Mouse (Mus musculus) B cell, adult 2 months (primary cell): ENCODE results near the gene 1700001C19Rik.

Experiments
- DNase-seq, 2 experiments: peaks; one replicate each; pipeline ENCODE4 v3.0.0; 2022

The 1700001C19Rik gene

DNA sequence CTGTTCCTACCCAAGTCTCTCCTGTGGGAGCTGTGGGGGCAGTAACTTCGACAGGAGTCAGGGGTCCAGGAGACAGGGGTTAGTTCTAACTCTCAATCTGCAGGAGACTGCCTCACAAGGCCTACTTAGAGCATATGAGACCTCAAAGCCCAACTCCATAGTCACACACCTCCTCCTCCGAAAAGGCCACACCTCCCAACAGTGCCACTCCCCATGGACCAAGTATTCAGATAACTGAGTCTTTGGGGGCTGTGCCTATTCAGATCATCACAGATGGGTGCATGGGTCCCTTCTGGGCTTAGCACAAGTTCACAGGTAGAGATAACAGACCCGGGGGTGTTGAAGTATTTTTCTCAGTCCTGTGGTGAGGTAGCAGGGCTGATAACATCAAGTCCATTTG lies 24.5 kb upstream of the 1700001C19Rik start:
- no peak for DNase-seq

DNA sequence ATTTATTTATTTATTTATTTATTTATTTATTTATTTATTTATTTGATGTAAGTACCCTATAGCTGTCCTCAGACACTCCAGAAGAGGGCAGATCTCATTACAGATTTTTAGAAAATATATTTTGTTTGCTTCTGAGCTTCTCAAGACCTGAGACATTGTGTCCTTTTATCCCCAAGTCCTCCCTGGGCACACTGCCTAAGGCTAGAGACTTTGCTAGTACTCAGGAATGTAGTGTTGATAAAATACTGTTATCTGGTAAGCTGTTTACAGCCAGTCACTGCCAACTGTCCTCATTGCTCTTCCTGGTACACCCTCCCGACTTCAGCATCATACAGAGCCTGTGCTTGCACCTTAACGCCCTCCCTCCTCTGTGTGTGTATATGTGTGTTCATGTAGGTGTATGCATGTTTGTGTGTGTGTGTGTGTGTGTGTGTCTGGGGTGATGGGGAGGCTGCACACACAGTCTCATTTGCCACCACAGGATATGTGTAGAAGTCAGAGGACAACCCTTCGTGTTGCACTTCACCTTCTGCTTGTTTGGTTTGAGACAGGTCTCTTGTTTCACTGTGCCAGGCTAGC lies 22.3 kb upstream of the 1700001C19Rik start:
- DNase-seq, result no peak

DNA sequence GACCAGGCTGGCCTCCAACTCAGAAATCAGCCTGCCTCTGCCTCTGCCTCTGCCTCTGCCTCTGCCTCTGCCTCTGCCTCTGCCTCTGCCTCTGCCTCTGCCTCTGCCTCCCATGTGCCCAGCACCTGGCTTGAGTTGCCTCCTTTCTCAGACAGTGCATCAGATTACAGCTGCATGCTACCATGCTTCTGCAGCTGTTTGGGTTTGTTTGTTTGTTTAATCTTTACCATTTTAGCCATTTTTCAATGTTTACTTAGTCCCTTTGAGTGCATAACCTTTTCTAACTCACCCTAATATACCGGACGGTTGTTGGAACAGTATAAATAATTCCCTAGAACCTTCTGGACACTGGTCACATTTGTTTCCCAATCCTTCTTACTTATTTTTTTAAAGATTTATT lies 21.8 kb upstream of the 1700001C19Rik start:
- no peak for DNase-seq

- no peak for DNase-seq
Measured at GRCm38 (mm10) chr17:47458310-47458709, 21.1 kb upstream of the 1700001C19Rik start.

DNA sequence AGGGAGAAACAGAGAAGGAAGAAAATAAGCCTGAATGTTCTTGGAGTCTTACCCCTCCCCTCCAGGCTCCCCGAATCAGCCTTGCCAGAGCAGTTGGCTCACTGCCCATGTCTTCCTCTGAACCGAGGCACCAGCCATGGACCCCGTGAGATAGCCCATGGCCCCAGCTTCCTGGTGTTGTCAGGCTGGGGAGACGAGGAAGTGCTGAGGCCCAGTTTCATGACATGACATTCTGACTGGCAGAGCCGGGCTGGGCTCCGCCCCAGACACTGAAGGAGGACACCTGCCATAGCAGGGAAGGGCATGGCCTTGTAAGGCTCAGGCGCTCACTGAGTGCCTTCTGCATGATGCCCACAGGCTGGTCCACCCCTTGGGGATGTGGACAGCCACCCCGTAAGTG lies 17.5 kb upstream of the 1700001C19Rik start:
- no peak for DNase-seq

GRCm38 (mm10) chr17:47452886-47453285 lies 15.7 kb upstream of the 1700001C19Rik start:
- no peak for DNase-seq

DNA sequence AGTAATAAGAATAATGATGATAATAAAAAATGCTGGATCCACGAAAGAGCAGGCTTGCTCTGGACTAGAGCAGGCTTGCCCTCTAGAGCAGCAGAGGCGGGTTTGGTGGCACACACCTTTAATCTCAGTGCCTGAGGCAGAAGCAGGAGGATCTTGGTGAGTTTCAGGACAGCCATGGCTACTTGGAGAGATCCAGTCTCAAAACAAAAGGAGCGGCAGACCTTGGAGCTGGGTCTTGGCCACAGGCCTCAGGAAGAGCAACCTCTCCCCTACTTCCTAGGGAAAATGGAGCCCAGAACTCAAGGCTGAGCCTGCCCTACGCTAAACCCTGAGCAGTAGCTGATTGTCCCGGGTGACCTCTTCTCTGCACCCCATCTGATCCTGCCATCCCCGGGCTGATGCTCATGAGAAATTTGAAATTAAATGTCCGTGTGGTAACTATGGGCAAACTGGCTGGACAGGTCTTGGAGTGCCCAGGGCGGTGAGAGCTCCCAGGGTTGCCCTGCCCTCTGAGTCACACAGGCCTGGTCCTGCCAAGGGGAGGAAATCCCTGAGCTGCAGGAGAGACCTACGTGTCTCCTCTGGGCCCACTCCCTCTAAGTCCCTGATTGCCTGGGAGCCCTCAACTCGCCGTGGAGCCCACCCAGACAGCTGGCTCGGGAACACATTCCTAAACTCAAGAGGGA lies 13.8 kb upstream of the 1700001C19Rik start:
- DNase-seq, result no peak

DNA sequence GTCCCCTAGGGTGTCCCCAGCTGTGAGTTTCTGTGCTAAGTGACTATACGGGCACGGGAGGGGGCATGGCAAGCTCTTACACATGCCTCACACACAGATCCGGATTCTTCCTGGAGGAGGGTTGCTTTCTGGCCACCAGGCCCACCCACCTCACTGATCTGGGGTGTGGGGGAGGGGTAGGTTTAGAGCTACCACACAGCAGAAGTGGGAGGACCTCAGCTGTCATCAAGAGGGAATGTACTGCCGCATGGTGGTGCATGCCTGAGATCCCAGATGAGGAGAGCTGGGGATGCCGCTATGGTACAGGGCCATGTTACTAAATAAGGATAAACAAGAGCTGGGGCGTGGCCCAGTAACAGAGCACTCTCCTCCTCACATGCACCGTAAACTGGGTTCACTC lies 13.1 kb upstream of the 1700001C19Rik start:
- no peak for DNase-seq

DNA sequence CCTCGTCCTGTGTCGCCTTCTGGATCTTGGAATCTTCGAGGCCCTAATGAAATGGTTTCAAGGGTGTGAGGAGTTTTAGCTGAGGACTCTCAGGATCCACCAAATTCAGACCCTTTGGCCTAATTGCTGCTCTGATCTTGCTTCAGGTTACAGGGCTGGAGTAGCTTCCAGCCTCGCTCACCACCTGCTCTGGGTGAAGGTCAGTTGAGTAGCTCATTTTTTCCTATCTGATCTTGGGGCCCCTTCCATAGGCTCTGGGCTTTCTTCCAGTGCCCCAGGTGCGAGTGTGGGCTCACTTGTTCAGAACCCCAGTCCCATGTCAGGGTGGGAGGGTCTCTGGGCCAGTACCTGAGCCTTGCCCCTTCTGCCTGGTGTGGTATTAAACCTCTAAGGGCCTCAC lies 12.3 kb upstream of the 1700001C19Rik start:
- DNase-seq, result no peak

GRCm38 (mm10) chr17:47448523-47449372 lies 11.6 kb upstream of the 1700001C19Rik start:
- no peak for DNase-seq

GRCm38 (mm10) chr17:47446561-47446960 lies 9.4 kb upstream of the 1700001C19Rik start:
- no peak for DNase-seq

DNA sequence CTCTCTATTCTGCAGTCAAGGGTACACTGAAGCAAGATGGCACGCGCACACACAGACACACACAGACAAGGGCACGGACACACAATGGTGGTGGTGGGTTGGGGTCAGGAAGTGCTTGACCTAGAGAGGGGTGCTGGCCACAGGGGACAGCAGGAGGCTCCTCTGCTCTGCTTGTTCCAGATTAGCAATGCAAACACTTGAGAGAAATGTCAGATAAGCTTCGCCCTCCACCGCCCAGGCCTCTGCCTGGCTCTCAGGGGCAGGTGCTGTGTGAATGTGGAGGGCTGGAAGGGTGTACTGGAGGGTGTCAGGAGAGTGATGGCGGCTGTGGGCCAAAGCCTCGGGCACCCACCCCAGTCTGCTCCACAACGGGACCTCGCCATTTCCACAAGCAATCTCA lies 8.8 kb upstream of the 1700001C19Rik start:
- DNase-seq, result no peak

GRCm38 (mm10) chr17:47445518-47445917 lies 8.3 kb upstream of the 1700001C19Rik start:
- DNase-seq, result no peak

GRCm38 (mm10) chr17:47444113-47444512 lies 6.9 kb upstream of the 1700001C19Rik start:
- DNase-seq, result no peak

DNA sequence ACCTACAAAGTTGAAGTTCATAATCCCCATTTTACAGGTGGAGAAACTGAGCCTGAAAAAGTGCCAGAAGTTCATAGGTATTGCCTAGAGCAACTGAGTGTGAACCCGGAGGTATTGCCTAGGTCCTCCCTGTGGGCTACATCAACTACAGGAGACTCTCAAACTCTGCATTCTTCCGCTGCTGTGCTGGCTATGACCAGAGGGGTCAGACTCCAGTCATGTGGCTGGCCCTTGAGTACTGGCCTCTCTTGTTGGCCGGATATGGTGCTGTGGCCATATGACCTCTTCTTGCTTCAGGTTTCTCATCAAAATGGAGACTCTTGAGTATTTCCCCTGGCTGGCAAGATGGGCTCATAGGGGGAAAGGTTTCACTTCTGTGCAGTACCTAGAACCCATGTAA lies 5.1 kb upstream of the 1700001C19Rik start:
- no peak for DNase-seq

DNA sequence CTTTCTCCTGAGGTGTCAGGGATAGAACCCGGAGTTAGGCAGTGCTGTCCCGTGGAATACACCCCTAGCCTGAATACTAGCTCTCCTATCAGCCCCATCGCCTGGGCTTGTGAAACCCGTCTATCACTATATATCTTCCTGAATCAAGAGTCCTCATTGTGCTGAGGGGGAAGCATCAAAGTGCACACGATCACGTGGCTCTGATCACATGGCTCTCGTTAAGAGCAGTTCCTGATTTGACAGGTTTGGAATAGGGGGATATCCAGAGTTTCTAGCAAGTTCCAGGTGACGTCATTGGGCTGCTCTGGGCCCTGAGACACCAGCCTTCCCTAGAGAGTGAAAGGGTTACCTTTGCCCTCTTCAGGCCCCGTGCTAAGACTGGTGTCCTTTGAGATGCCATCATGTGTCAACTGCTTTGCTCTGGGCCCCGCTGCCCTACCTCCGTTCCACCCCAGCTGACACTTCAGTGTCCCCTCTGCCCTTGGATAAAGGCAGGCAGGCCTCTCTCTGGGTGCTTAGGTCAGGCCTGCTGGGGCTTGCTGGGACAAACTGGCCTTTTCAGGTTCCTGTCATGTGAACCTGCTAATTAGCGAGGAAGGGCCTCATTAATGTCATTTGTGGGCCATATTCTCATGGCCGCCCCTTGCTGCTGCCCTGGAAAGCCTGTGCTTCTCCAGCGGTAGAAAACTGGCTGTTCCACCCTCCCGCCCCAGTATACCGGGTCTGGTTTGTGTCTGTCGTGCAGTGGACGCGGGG lies 4.3 kb upstream of the 1700001C19Rik start:
- no peak for DNase-seq

GRCm38 (mm10) chr17:47440359-47440890 lies 3.2 kb upstream of the 1700001C19Rik start:
- DNase-seq, result no peak

DNA sequence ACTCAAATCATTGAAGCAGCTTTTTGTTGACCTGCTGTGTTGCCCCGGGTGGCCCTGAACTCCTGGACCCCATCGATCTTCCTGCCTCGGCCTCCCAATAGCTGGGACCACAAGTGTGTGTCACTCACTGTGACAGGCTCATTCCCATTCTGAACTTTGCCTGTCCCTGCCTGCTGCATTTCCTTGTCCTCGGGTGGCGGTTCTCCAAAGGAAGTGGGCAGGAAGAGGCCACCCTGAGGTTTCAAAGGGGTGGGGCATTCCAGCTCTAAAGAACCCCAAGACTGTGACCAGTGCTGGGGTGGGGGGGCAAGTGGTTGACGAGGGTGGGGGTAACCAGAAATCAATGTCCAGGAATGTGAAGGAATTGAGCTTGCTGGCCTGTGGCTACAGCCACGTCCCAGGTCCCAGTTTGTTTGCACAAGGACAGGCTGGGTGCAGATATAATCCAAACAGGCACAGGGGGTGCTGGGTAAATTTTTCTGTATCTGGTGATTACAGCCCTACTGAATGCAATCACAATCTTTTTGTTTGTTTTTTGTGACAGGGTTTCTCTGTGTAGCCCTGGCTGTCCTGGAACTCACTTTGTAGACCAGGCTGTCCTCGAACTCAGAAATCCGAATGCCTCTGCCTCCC lies 2.3 kb upstream of the 1700001C19Rik start:
- no peak for DNase-seq

- DNase-seq, result no peak
Measured at GRCm38 (mm10) chr17:47438611-47439010, 1.4 kb upstream of the 1700001C19Rik start.

- DNase-seq, result no peak
Measured at GRCm38 (mm10) chr17:47436156-47436906, 845 bp downstream of the 1700001C19Rik start, which contains the start of gene AI661453. AI661453 (plus strand) TSS chr17:47436615.

- no peak for DNase-seq
Measured at GRCm38 (mm10) chr17:47430815-47431214, 6.4 kb downstream of the 1700001C19Rik start.
